Mouse (Mus musculus) liver, embryonic 11.5 days (tissue): ENCODE measurements at regions not wholly inside any gene's neighbourhood (a gene's known extent, or its start where the extent isn't known, plus 50 kb on each side); places are given as distances from the start of the nearest gene placed in this dataset.

ENCODE experiments used
- ATAC-seq: fragments of 200-750 bp; cut with Nextera tagmentation; replicated peaks from 2 replicates; pipeline ENCODE4 v1.8.0; 2017; ENCODE audit warnings: moderate number of reproducible peaks, mild to moderate bottlenecking, moderate TSS enrichment, moderate library complexity; ENCODE audit not compliant: low FRiP score
- DNase-seq: peaks from one replicate; pipeline ENCODE4 v3.0.0-alpha.2; 2017; ENCODE audit warnings: low spot score
- H3K27ac ChIP-seq: fragments of 300-500 bp; sonication (generic); 2 replicates; pipeline ENCODE4 v1.5.1; 2014; ENCODE audit warnings: mild to moderate bottlenecking, low read depth, low read length, control low read depth
- H3K27me3 ChIP-seq: fragments of 300-500 bp; sonication (generic); replicated peaks from 2 replicates; pipeline ENCODE4 v1.6.1; 2014; ENCODE audit warnings: low read length, mixed read lengths; ENCODE audit not compliant: control insufficient read depth, insufficient read depth
- H3K36me3 ChIP-seq: fragments of 300-500 bp; sonication (generic); 2 replicates; pipeline ENCODE4 v1.6.1; 2014; ENCODE audit warnings: mild to moderate bottlenecking, low read length, moderate library complexity, mixed read lengths; ENCODE audit not compliant: control insufficient read depth, insufficient read depth
- H3K4me1 ChIP-seq: fragments of 300-500 bp; sonication (generic); replicated peaks from 2 replicates; pipeline ENCODE4 v1.6.1; 2014; ENCODE audit warnings: low read length, mixed read lengths; ENCODE audit not compliant: control insufficient read depth, insufficient read depth
- H3K4me2 ChIP-seq: fragments of 300-500 bp; sonication (generic); 2 replicates; pipeline ENCODE4 v1.6.1; 2014; ENCODE audit warnings: mild to moderate bottlenecking, control low read depth, moderate library complexity
- H3K4me3 ChIP-seq: fragments of 300-500 bp; sonication (generic); 2 replicates; pipeline ENCODE4 v1.5.1; 2014; ENCODE audit warnings: low read depth, low read length, control low read depth
- H3K9ac ChIP-seq: fragments of 300-500 bp; sonication (generic); 2 replicates; pipeline ENCODE4 v1.6.1; 2014; ENCODE audit warnings: low read depth, low read length, control low read depth
- H3K9me3 ChIP-seq: fragments of 300-500 bp; sonication (generic); 2 replicates; pipeline ENCODE4 v1.6.1; 2016; ENCODE audit warnings: low read length, inconsistent platforms, mixed read lengths; ENCODE audit not compliant: control insufficient read depth
- WGBS: fragments of 180-500 bp; shearing (Covaris S2); extraction: QIAGEN DNeasy Blood & Tissue Kit; methylation state at CpG from one replicate; pipeline ENCODE4 v1.1.7; 2014; 5-methylcytosine and 5-hydroxymethylcytosine counted together

DNA sequence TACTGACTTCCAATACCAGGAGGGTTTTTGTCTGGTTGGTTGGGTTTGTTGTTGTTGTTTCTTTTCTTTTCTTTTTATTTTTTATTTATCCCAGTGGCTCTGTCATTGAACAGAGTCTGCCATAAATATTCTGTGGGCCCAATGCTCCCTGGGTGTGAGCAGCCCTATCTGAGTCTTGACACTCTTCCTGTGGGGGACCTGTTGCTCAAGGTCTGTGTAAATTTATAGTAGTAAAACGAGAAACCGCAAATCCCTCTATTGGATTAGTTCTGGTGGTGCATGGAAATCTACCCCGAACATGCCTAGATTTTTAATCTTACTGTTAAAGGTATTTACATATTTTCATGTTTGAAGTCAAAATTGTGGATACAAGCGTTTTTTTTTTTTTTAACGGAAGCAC, 395.2 kb downstream of the Atp23 start:
- no peak overlapping the region for H3K4me3 ChIP-seq
- 68% methylated on average over 5 of the region's 5 CpGs for WGBS

DNA sequence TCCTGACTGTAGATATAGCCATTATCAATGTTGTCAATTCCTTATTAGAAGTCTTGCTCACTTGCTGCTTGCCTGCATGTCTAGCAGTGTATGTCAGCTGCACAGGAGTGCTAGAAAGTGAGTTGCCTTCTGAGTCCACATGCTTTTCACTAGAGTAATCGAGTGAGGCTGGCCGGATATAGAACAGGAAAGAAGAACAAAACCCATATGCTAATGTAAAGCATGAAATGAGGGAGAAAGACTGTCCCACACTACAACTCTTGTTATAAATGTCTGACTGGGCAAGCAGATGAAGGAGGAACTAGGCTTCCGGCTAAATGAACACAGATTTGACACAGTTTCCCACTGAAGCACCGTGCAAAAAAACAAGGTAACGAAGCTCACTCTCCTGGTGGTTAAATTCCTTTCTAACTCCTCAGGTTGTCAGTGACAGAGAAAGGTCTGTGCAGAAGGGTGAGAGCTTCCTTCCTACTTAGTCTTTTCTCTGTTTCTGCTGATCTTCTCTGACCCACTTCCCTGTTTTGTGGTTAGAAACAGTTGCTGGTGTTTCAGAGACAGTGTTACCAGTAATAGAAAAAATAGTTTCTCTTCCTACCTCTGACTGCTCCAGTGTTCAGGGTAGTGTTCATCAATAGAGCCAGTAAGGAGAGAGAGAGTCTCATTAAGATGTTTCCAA, 399.0 kb downstream of the Atp23 start:
- Histone ChIP-seq H3K4me2 (no peak overlapping the region), H3K27me3 (no peaks in the 10 kb centered on the region), H3K9ac (no peak overlapping the region), H3K4me1 (no peaks in the 10 kb centered on the region), H3K4me3 (no peak overlapping the region), H3K27ac (peak overlapping the region; percentile 19; the same call in 1 of the 2 replicates), H3K9me3 (no peaks in the 10 kb centered on the region), H3K36me3 (no peaks in the 10 kb centered on the region)
- 46% methylated on average over 5 of the region's 5 CpGs for WGBS
- 0 out of 2 replicates have a peak, but pooled peaks have one; percentile 30 for ATAC-seq
- DNase-seq = no peak

More for the DNA sequence above, 395.2 kb downstream of the Atp23 start:
- no peak overlapping the region for H3K9ac ChIP-seq
- H3K27ac ChIP-seq = no peak overlapping the region
- DNase-seq (no peak), ATAC-seq (0 out of 2 replicates have a peak, but pooled peaks have one; percentile 44)
- H3K9me3 ChIP-seq = no peaks in the 10 kb centered on the region
- H3K4me2 ChIP-seq = no peak overlapping the region
- no peaks in the 10 kb centered on the region for H3K36me3 ChIP-seq
- H3K27me3 ChIP-seq = no peaks in the 10 kb centered on the region
- no peaks in the 10 kb centered on the region for H3K4me1 ChIP-seq

DNA sequence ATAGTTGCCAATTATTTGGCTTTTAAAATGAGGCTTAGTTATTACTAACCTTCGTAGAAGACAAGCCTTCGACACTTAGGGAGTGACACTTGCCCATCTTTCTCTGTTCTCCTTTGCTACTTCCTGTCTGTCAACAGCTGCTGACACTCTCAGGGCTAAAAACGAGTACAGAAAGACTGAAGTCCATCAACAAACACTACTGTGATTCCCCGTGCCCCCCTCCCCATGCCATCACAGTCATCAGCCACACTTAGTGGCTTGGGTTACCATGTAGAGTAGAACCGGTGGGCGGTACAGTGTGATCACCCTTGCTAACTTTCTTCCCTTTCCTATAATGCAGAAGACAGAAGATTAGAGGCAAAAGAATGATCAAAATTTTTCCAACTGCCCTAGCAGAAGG, 402.4 kb downstream of the Atp23 start:
- Histone ChIP-seq H3K27ac (no peak overlapping the region), H3K4me3 (no peak overlapping the region), H3K9ac (no peak overlapping the region), H3K4me2 (no peak overlapping the region), H3K27me3 (no peaks in the 10 kb centered on the region), H3K9me3 (no peaks in the 10 kb centered on the region), H3K4me1 (no peaks in the 10 kb centered on the region), H3K36me3 (no peaks in the 10 kb centered on the region)
- WGBS = 70% methylated on average over 6 of the region's 6 CpGs
- no peak for DNase-seq
- no peak for ATAC-seq

DNA sequence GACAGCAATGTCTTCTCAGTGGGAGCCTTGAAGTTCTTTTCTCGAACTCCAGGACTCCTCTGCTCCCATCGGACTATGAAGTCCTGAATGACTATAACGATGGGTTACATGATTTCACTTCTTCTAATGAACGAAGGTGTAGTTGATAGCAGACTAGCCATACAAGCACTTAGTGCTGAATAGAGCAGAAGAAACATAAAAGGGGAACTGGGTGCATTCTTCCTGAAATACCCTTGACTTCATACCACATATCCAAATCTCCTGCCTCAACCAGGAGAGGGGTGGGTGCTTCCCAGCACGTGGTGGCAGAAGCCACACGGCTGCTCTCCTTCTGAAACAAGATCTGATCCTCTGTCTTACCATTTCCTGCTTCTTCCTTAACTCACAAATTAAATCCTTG, 407.4 kb downstream of the Atp23 start:
- H3K9ac ChIP-seq = no peak overlapping the region
- H3K9me3 ChIP-seq = no peaks in the 10 kb centered on the region
- no peaks in the 10 kb centered on the region for H3K36me3 ChIP-seq
- DNase-seq (no peak), ATAC-seq (no peak)
- no peaks in the 10 kb centered on the region for H3K27me3 ChIP-seq
- H3K4me2 ChIP-seq = no peak overlapping the region
- WGBS = 74% methylated on average over 6 of the region's 6 CpGs
- no peak overlapping the region for H3K4me3 ChIP-seq
- no peak overlapping the region for H3K27ac ChIP-seq
- no peaks in the 10 kb centered on the region for H3K4me1 ChIP-seq

DNA sequence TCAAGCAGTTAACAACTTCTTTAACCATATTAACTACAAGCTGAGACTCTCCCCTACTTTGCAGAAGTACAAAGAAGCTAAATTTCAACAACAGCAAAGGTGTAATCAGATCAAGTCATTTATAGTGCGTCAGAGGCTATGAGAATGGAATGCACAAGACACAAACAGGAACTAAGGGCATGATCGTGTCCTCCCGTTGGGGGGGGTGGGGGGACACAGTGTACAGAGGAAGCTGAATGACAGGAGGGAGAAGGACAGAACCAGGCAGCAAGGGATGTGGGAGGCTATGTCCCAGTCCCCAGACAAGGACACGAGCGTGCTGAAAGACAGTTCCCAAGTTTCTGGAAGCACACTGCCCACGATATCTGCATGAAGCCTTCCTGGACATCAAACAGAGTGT, 408.9 kb downstream of the Atp23 start:
- Histone ChIP-seq H3K9ac (no peak overlapping the region), H3K27ac (no peak overlapping the region), H3K4me1 (no peaks in the 10 kb centered on the region), H3K4me3 (no peak overlapping the region), H3K27me3 (no peaks in the 10 kb centered on the region), H3K4me2 (no peak overlapping the region), H3K9me3 (no peaks in the 10 kb centered on the region), H3K36me3 (no peaks in the 10 kb centered on the region)
- ATAC-seq = no peak
- 54% methylated on average over 6 of the region's 6 CpGs for WGBS
- DNase-seq = no peak

DNA sequence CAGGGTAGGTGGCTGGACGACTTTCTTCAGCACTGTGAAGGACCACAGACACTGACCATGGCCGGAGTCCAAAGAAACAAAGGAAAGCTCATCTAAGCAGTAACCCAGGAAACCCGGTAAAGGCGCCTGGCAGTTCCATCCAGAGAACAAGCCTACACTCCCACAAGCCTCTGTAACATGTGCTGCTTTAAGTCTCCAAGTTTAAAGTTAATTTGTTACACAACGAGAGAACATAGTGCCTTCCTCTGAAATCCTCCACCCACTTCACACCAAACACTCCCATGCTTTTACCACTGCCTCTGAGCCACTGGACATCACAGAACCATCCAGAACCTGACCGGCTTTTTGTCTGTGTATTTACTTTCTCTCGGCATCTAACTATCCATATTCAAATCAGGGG, 416.0 kb downstream of the Atp23 start:
- no peaks in the 10 kb centered on the region for H3K9me3 ChIP-seq
- H3K9ac ChIP-seq = no peak overlapping the region
- ATAC-seq (no peak), DNase-seq (no peak)
- no peaks in the 10 kb centered on the region for H3K27me3 ChIP-seq
- H3K4me2 ChIP-seq = no peak overlapping the region
- no peaks in the 10 kb centered on the region for H3K36me3 ChIP-seq
- no peak overlapping the region for H3K27ac ChIP-seq
- no peak overlapping the region for H3K4me3 ChIP-seq
- WGBS = 83% methylated on average over 7 of the region's 7 CpGs
- no peaks in the 10 kb centered on the region for H3K4me1 ChIP-seq

DNA sequence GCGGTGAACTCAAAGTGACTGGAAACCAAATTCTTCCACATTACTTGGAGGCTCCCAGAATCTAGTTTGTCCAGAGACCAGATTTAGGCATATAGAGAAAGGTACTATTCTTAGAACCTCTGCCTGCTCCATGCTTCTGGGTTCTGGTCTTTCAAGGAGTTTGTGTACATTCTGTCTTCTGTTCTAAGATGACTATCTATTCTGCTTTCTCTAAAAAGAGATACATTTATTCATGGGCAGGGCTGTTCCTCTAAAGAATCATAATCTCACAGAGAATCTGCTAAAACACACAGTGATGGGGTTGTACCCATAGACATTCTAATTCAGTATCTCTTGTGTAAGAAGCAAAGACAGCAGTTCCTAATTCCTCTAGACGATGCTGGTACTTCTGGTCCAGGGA, 417.7 kb downstream of the Atp23 start:
- Histone ChIP-seq H3K9ac (no peak overlapping the region), H3K36me3 (no peaks in the 10 kb centered on the region), H3K4me3 (no peak overlapping the region), H3K4me1 (no peaks in the 10 kb centered on the region), H3K9me3 (no peaks in the 10 kb centered on the region), H3K27ac (no peak overlapping the region), H3K4me2 (no peak overlapping the region), H3K27me3 (no peaks in the 10 kb centered on the region)
- DNase-seq = no peak
- ATAC-seq = no peak
- 75% methylated on average over 2 of the region's 2 CpGs for WGBS

DNA sequence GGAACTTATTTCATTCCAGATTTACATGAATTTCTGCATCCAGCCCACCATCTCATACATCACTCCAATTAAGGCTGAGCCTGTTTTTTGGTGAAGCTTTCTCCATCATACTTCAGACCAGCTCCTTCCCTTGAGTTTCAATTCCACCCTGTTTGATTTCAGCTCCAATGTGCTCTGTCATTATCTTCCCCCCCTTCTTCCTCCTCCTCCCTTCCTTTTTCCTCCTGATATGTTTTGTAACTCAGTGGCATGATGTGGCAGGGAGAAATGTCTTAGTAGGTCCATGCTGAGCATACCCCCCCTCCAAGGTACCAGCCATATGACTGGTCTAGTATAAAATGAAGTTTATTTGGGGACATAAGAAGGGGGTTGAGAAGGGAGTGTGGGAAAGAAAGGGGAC, 420.8 kb downstream of the Atp23 start:
- no peak overlapping the region for H3K4me2 ChIP-seq
- no peaks in the 10 kb centered on the region for H3K4me1 ChIP-seq
- no peak for DNase-seq
- H3K9ac ChIP-seq = no peak overlapping the region
- H3K27ac ChIP-seq = no peak overlapping the region
- H3K27me3 ChIP-seq = no peaks in the 10 kb centered on the region
- ATAC-seq = no peak
- H3K4me3 ChIP-seq = no peak overlapping the region
- no peaks in the 10 kb centered on the region for H3K9me3 ChIP-seq
- H3K36me3 ChIP-seq = no peaks in the 10 kb centered on the region

DNA sequence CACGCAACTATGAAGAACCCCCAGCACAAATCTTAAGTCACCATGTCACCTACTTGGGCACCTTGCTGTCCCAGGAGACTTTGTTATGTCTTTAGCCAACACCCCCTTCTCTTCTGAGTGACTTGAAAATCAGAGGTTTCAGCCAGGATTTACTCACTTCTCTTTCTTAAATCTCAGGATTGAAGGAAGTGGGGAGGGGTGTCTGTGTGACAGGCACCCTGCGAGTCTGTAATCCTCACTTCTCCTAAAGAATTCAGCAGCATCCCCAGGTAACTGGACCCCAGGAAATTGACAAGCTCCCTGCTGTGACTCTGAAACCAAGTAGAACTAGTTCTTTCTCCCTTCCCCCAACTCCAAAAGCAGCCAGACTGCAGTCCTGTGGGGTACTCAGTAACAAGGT, 421.4 kb downstream of the Atp23 start:
- Histone ChIP-seq H3K27ac (no peak overlapping the region), H3K36me3 (no peaks in the 10 kb centered on the region), H3K9me3 (no peaks in the 10 kb centered on the region), H3K9ac (no peak overlapping the region), H3K4me3 (no peak overlapping the region), H3K4me1 (no peaks in the 10 kb centered on the region), H3K4me2 (no peak overlapping the region), H3K27me3 (no peaks in the 10 kb centered on the region)
- WGBS = 31% methylated on average over 2 of the region's 2 CpGs
- ATAC-seq (no peak), DNase-seq (no peak)
